Mouse (Mus musculus): ENCODE measurements around the gene Calm1. TPM values are rescaled to one million over a fixed set of nuclear protein-coding genes. Genes with fewer than 3 reads are reported as not detected.
A peak's percentile ranks its signal among the peaks of the same experiment; 100 is the strongest.

The Calm1 gene
- polyA plus RNA-seq (2014; fragmentation: Nextera tagmentation; extraction: Ambion mirVana) = 1,565 and 1,591 TPM in 2 replicates

GRCm38 (mm10) chr12:100198967-100199660, at the start of gene Calm1:
Calm1 (plus strand) TSS chr12:100199435.
- H3K27ac ChIP-seq (ENCODE audit: low read depth, low read length) = peak within 1 kb of the TSS; percentile 52
- H3K9me3 ChIP-seq (ENCODE audit: control insufficient read depth, low read length) = no peaks in the 10 kb centered on the region
- peak within 1 kb of the TSS; percentile 93 for H3K4me2 ChIP-seq
- ATAC-seq (ENCODE audit: low FRiP score) = peak; percentile 88
- under 1% methylated on average over 58 of the region's 58 CpGs for WGBS
- no peaks in the 10 kb centered on the region for H3K27me3 ChIP-seq (ENCODE audit: control insufficient read depth, insufficient read depth, low read length)
- DNase-seq (ENCODE audit: low spot score, missing footprints) = peak; percentile 100
- peaks cover 10% of the 10 kb centered on the region for H3K4me1 ChIP-seq (ENCODE audit: control insufficient read depth, insufficient read depth, low read length)
- H3K4me3 ChIP-seq (ENCODE audit: low read depth, low read length) = peak within 1 kb of the TSS; percentile 99
- peak within 1 kb of the TSS; percentile 95 for H3K9ac ChIP-seq (ENCODE audit: low read length)
- peaks cover 10% of the 10 kb centered on the region; the same call in 1 of the 2 replicates for H3K36me3 ChIP-seq (ENCODE audit: control insufficient read depth, insufficient read depth, low read length)

GRCm38 (mm10) chr12:100152466-100152865, 46.8 kb upstream of the Calm1 start:
- WGBS = 96% methylated on average over 7 of the region's 7 CpGs
- Histone ChIP-seq H3K4me3 (ENCODE audit: low read depth, low read length) (no peak overlapping the region), H3K9ac (ENCODE audit: low read length) (no peak overlapping the region), H3K9me3 (ENCODE audit: control insufficient read depth, low read length) (no peaks in the 10 kb centered on the region), H3K4me2 (no peak overlapping the region), H3K27me3 (ENCODE audit: control insufficient read depth, insufficient read depth, low read length) (no peaks in the 10 kb centered on the region), H3K36me3 (ENCODE audit: control insufficient read depth, insufficient read depth, low read length) (peaks cover 4% of the 10 kb centered on the region), H3K4me1 (ENCODE audit: control insufficient read depth, insufficient read depth, low read length) (no peaks in the 10 kb centered on the region), H3K27ac (ENCODE audit: low read depth, low read length) (no peak overlapping the region)
- no peak for ATAC-seq (ENCODE audit: low FRiP score)
- DNase-seq (ENCODE audit: low spot score, missing footprints) = no peak

- DNase-seq (ENCODE audit: low spot score, missing footprints) = peak; percentile 99
- WGBS = under 1% methylated on average over 26 of the region's 26 CpGs
- peak within 1 kb of the TSS; percentile 8; the same call in 1 of the 2 replicates for H3K27ac ChIP-seq (ENCODE audit: low read depth, low read length)
- no peaks in the 10 kb centered on the region for H3K9me3 ChIP-seq (ENCODE audit: control insufficient read depth, low read length)
- peak within 1 kb of the TSS; percentile 66 for H3K4me2 ChIP-seq
- peak; percentile 99 for ATAC-seq (ENCODE audit: low FRiP score)
- peaks cover 5% of the 10 kb centered on the region for H3K4me1 ChIP-seq (ENCODE audit: control insufficient read depth, insufficient read depth, low read length)
- H3K27me3 ChIP-seq (ENCODE audit: control insufficient read depth, insufficient read depth, low read length) = no peaks in the 10 kb centered on the region
- no peaks in the 10 kb centered on the region for H3K36me3 ChIP-seq (ENCODE audit: control insufficient read depth, insufficient read depth, low read length)
- peak within 1 kb of the TSS; percentile 75 for H3K9ac ChIP-seq (ENCODE audit: low read length)
- H3K4me3 ChIP-seq (ENCODE audit: low read depth, low read length) = peak within 1 kb of the TSS; percentile 45
These were observed 39.8 kb upstream of the Calm1 start, which contains the start of gene Nrde2 for GRCm38 (mm10) chr12:100159261-100159975. Nrde2 (minus strand) TSS chr12:100159653.

GRCm38 (mm10) chr12:100164991-100165500, 34.2 kb upstream of the Calm1 start:
- Histone ChIP-seq H3K4me2 (no peak overlapping the region), H3K9ac (ENCODE audit: low read length) (no peak overlapping the region), H3K9me3 (ENCODE audit: control insufficient read depth, low read length) (no peaks in the 10 kb centered on the region), H3K4me1 (ENCODE audit: control insufficient read depth, insufficient read depth, low read length) (peaks cover 9% of the 10 kb centered on the region), H3K4me3 (ENCODE audit: low read depth, low read length) (no peak overlapping the region), H3K27me3 (ENCODE audit: control insufficient read depth, insufficient read depth, low read length) (no peaks in the 10 kb centered on the region), H3K36me3 (ENCODE audit: control insufficient read depth, insufficient read depth, low read length) (no peaks in the 10 kb centered on the region), H3K27ac (ENCODE audit: low read depth, low read length) (no peak overlapping the region)
- ATAC-seq (ENCODE audit: low FRiP score) (no peak), DNase-seq (ENCODE audit: low spot score, missing footprints) (peak; percentile 64)
- 78% methylated on average over 7 of the region's 7 CpGs for WGBS

- ATAC-seq (ENCODE audit: low FRiP score) (peak; percentile 67), DNase-seq (ENCODE audit: low spot score, missing footprints) (peak; percentile 92)
- H3K27me3 ChIP-seq (ENCODE audit: control insufficient read depth, insufficient read depth, low read length) = no peaks in the 10 kb centered on the region
- no peaks in the 10 kb centered on the region for H3K36me3 ChIP-seq (ENCODE audit: control insufficient read depth, insufficient read depth, low read length)
- H3K27ac ChIP-seq (ENCODE audit: low read depth, low read length) = no peak overlapping the region
- 22% methylated on average over 3 of the region's 3 CpGs for WGBS
- H3K4me3 ChIP-seq (ENCODE audit: low read depth, low read length) = no peak overlapping the region
- H3K4me2 ChIP-seq = no peak overlapping the region
- peaks cover 9% of the 10 kb centered on the region for H3K4me1 ChIP-seq (ENCODE audit: control insufficient read depth, insufficient read depth, low read length)
- H3K9ac ChIP-seq (ENCODE audit: low read length) = no peak overlapping the region
- no peaks in the 10 kb centered on the region for H3K9me3 ChIP-seq (ENCODE audit: control insufficient read depth, low read length)
These were observed 33.1 kb upstream of the Calm1 start for GRCm38 (mm10) chr12:100166177-100166576.

GRCm38 (mm10) chr12:100166939-100167338, 32.3 kb upstream of the Calm1 start:
- H3K9me3 ChIP-seq (ENCODE audit: control insufficient read depth, low read length) = no peaks in the 10 kb centered on the region
- H3K27me3 ChIP-seq (ENCODE audit: control insufficient read depth, insufficient read depth, low read length) = no peaks in the 10 kb centered on the region
- no peak overlapping the region for H3K27ac ChIP-seq (ENCODE audit: low read depth, low read length)
- 82% methylated on average over 8 of the region's 8 CpGs for WGBS
- H3K9ac ChIP-seq (ENCODE audit: low read length) = no peak overlapping the region
- DNase-seq (ENCODE audit: low spot score, missing footprints) = no peak
- no peaks in the 10 kb centered on the region for H3K36me3 ChIP-seq (ENCODE audit: control insufficient read depth, insufficient read depth, low read length)
- ATAC-seq (ENCODE audit: low FRiP score) = no peak
- H3K4me1 ChIP-seq (ENCODE audit: control insufficient read depth, insufficient read depth, low read length) = peaks cover 9% of the 10 kb centered on the region
- H3K4me2 ChIP-seq = no peak overlapping the region
- no peak overlapping the region for H3K4me3 ChIP-seq (ENCODE audit: low read depth, low read length)

- no peaks in the 10 kb centered on the region for H3K36me3 ChIP-seq (ENCODE audit: control insufficient read depth, insufficient read depth, low read length)
- peak overlapping the region; percentile 48; the same call in 1 of the 2 replicates for H3K9ac ChIP-seq (ENCODE audit: low read length)
- no peaks in the 10 kb centered on the region for H3K27me3 ChIP-seq (ENCODE audit: control insufficient read depth, insufficient read depth, low read length)
- no peak overlapping the region for H3K4me3 ChIP-seq (ENCODE audit: low read depth, low read length)
- H3K9me3 ChIP-seq (ENCODE audit: control insufficient read depth, low read length) = no peaks in the 10 kb centered on the region
- peak overlapping the region; percentile 6; the same call in 1 of the 2 replicates for H3K27ac ChIP-seq (ENCODE audit: low read depth, low read length)
- no peak overlapping the region for H3K4me2 ChIP-seq
- DNase-seq (ENCODE audit: low spot score, missing footprints) (peak; percentile 81), ATAC-seq (ENCODE audit: low FRiP score) (0 out of 2 replicates have a peak, but pooled peaks have one; percentile 3)
- H3K4me1 ChIP-seq (ENCODE audit: control insufficient read depth, insufficient read depth, low read length) = peaks cover 9% of the 10 kb centered on the region
- WGBS = 90% methylated on average over 1 of the region's 1 CpGs
These were observed 31.7 kb upstream of the Calm1 start for GRCm38 (mm10) chr12:100167502-100167901.

GRCm38 (mm10) chr12:100167931-100168871, 31.0 kb upstream of the Calm1 start:
- ATAC-seq (ENCODE audit: low FRiP score) = peak; percentile 80
- 12% methylated on average over 27 of the region's 28 CpGs for WGBS
- H3K9me3 ChIP-seq (ENCODE audit: control insufficient read depth, low read length) = no peaks in the 10 kb centered on the region

More at GRCm38 (mm10) chr12:100167931-100168871, 31.0 kb upstream of the Calm1 start:
- H3K4me3 ChIP-seq (ENCODE audit: low read depth, low read length) = peak overlapping the region; percentile 18; the same call in 1 of the 2 replicates
- H3K36me3 ChIP-seq (ENCODE audit: control insufficient read depth, insufficient read depth, low read length) = no peaks in the 10 kb centered on the region
- peak overlapping the region; percentile 49 for H3K4me2 ChIP-seq
- H3K4me1 ChIP-seq (ENCODE audit: control insufficient read depth, insufficient read depth, low read length) = peaks cover 9% of the 10 kb centered on the region
- peak overlapping the region; percentile 57 for H3K9ac ChIP-seq (ENCODE audit: low read length)
- peak overlapping the region; percentile 6 for H3K27ac ChIP-seq (ENCODE audit: low read depth, low read length)
- peak; percentile 94 for DNase-seq (ENCODE audit: low spot score, missing footprints)
- no peaks in the 10 kb centered on the region for H3K27me3 ChIP-seq (ENCODE audit: control insufficient read depth, insufficient read depth, low read length)

Data from midbrain, embryonic 11.5 days (tissue).